Mouse (Mus musculus) ES-Bruce4 (cell line): ENCODE data around the gene Bcl11a. TPM values are rescaled to one million over a fixed set of nuclear protein-coding genes. Genes with fewer than 3 reads are reported as not detected.

Experiments used
- H3K27ac ChIP-seq: 2 replicates; pipeline ENCODE4 v1.5.1; 2012; ENCODE audit warnings: low read length, inconsistent platforms; ENCODE audit not compliant: insufficient read depth
- H3K27me3 ChIP-seq: 2 replicates; pipeline ENCODE4 v1.6.1; 2012; ENCODE audit warnings: mild to moderate bottlenecking, low read length, inconsistent platforms; ENCODE audit not compliant: control insufficient read depth, poor library complexity, insufficient read depth, severe bottlenecking
- H3K36me3 ChIP-seq: 2 replicates; pipeline ENCODE4 v1.6.1; 2012; ENCODE audit warnings: inconsistent platforms, mild to moderate bottlenecking, low read length, moderate library complexity; ENCODE audit not compliant: control insufficient read depth, poor library complexity, insufficient read depth, severe bottlenecking
- H3K4me1 ChIP-seq: one replicate; pipeline ENCODE4 v1.8.1; 2011; ENCODE audit warnings: low read length; ENCODE audit not compliant: control insufficient read depth, insufficient read depth
- H3K4me3 ChIP-seq: 2 replicates; pipeline ENCODE4 v1.5.1; 2011; ENCODE audit warnings: low read depth, mild to moderate bottlenecking, low read length
- H3K9ac ChIP-seq: 2 replicates; pipeline ENCODE4 v1.6.1; 2012; ENCODE audit warnings: low read depth, mild to moderate bottlenecking, inconsistent platforms; ENCODE audit not compliant: poor library complexity, severe bottlenecking
- H3K9me3 ChIP-seq: replicated peaks from 2 replicates; pipeline ENCODE4 v1.6.1; 2012; ENCODE audit warnings: mild to moderate bottlenecking, low read length, inconsistent platforms; ENCODE audit not compliant: control insufficient read depth, poor library complexity, insufficient read depth, severe bottlenecking
- CTCF ChIP-seq: IDR thresholded peaks from one replicate; pipeline ENCODE4 v1.8.1; 2011; ENCODE audit warnings: low read depth, low read length
- EP300 ChIP-seq: IDR thresholded peaks from 2 replicates; pipeline ENCODE4 v1.6.1; 2011; ENCODE audit warnings: low read depth, low read length; ENCODE audit not compliant: insufficient read depth
- POLR2A ChIP-seq: IDR thresholded peaks from one replicate; pipeline ENCODE4 v1.8.1; 2011; ENCODE audit warnings: low read length; ENCODE audit not compliant: insufficient read depth
- polyA plus RNA-seq: library from polyadenylated mRNA; stranded (reverse); fragments of >200 nt; gene quantifications from 2 replicates; pipeline ENCODE4 v1.2.4, GENCODE M21; 2011; ENCODE audit warnings: low read depth; ENCODE audit not compliant: missing spikeins, insufficient read depth, insufficient read length

Bcl11a gene
- polyA plus RNA-seq, 1 experiment = 0.36 TPM

DNA sequence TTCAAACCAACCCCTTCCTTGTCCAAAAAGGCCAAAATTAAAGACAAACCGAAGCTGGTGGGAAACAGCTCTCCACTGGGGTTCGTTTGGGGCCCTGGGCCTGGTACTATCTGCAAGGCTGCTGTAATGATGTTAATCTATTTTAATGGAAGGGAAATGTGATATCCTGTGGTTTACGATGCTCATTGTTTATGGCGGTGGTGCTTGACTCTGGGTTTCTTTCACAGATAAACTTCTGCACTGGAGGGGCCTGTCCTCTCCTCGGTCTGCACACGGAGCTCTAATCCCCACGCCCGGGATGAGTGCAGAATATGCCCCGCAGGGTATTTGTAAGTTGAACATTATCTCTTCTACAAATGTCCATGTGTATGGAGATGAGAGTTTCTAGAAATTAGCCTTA lies 80.2 kb downstream of the Bcl11a start:
- H3K36me3 ChIP-seq = no peaks in the 10 kb centered on the region
- no peak overlapping the region for H3K4me3 ChIP-seq
- H3K9ac ChIP-seq = no peak overlapping the region
- H3K9me3 ChIP-seq = no peaks in the 10 kb centered on the region
- H3K27me3 ChIP-seq = no peaks in the 10 kb centered on the region
- no peaks in the 10 kb centered on the region for H3K4me1 ChIP-seq
- TF ChIP-seq CTCF (no peak), POLR2A (no peak), EP300 (no peak)
- no peak overlapping the region for H3K27ac ChIP-seq

DNA sequence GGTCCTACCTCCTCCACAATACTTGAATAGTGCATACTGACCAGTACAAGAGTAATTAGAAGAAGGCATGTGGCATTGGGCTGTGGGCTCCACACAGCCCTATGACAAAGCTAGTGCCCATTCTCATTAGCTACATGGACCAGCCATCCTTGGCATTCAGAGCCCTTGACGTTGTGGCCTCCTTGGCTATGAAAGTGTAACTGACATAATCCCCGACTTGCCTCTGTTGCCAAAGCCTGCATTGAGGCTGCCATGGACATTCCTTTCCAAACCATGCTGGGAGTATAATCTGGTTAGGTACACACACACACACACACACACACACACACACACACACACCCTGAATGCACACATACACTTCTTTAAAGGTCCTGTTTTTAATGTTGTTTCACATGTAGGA lies 81.8 kb downstream of the Bcl11a start:
- H3K27ac ChIP-seq = no peak overlapping the region
- H3K36me3 ChIP-seq = no peaks in the 10 kb centered on the region
- H3K9me3 ChIP-seq = no peaks in the 10 kb centered on the region
- H3K4me1 ChIP-seq = no peaks in the 10 kb centered on the region
- no peak for TF ChIP-seq POLR2A
- no peak for TF ChIP-seq EP300
- no peak for TF ChIP-seq CTCF
- no peak overlapping the region for H3K9ac ChIP-seq
- H3K27me3 ChIP-seq = no peaks in the 10 kb centered on the region
- no peak overlapping the region for H3K4me3 ChIP-seq

DNA sequence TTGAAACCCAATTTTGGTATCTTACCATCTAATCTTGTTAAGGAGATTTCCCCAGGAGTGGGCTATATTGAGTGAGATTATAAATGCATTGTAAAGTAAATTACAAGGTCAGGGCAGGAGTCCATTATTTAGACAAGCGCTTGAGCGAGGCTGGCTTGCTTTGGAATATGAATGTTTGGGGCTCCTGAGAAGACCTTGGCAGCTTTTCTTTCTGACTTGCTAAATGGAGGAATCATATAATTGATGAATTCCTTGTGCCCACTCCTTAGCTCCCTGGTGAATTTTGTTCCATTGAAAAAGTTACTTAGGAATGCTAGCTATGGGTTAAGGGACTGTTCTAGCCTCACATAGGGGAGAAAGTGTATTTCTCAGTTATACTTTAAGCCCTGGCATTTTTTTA lies 83.6 kb downstream of the Bcl11a start:
- Histone ChIP-seq H3K9ac (no peak overlapping the region), H3K27me3 (no peaks in the 10 kb centered on the region), H3K9me3 (no peaks in the 10 kb centered on the region), H3K4me3 (no peak overlapping the region), H3K4me1 (no peaks in the 10 kb centered on the region), H3K36me3 (no peaks in the 10 kb centered on the region), H3K27ac (no peak overlapping the region)
- TF ChIP-seq CTCF (no peak), EP300 (no peak), POLR2A (no peak)

DNA sequence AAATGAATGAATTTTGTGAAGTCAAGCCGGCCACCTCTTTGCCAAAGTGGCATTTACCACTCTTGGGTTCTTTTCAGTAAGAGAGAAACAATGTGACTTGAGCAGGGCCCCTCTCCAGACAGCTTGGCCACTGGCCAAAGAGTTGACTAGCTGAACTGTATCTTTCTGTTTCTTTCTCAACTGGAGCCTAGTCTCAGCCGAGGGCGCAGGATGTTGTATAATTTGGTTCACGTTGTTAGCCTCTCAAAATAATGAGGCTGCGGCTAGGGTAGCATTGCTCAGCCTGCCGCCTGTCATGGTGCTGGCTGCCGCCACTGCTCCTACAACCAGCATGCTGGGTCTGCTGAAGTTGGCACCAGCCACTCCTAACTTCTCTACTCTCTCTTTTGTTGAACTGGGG lies 84.2 kb downstream of the Bcl11a start:
- no peaks in the 10 kb centered on the region for H3K4me1 ChIP-seq
- H3K9ac ChIP-seq = no peak overlapping the region
- H3K4me3 ChIP-seq = no peak overlapping the region
- H3K36me3 ChIP-seq = no peaks in the 10 kb centered on the region
- no peak overlapping the region for H3K27ac ChIP-seq
- no peaks in the 10 kb centered on the region for H3K9me3 ChIP-seq
- TF ChIP-seq EP300 (no peak), CTCF (no peak)
- no peaks in the 10 kb centered on the region for H3K27me3 ChIP-seq

DNA sequence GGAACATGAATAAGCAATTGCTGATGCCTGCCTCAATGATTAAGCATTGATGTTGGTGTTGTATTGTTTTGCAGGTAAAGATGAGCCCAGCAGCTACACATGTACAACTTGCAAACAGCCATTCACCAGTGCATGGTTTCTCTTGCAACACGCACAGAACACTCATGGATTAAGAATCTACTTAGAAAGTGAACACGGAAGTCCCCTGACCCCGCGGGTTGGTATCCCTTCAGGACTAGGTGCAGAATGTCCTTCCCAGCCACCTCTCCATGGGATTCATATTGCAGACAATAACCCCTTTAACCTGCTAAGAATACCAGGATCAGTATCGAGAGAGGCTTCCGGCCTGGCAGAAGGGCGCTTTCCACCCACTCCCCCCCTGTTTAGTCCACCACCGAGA lies 85.2 kb downstream of the Bcl11a start:
- TF ChIP-seq CTCF = no peak
- no peak for TF ChIP-seq EP300
- TF ChIP-seq POLR2A = no peak
- H3K36me3 ChIP-seq = no peaks in the 10 kb centered on the region

DNA sequence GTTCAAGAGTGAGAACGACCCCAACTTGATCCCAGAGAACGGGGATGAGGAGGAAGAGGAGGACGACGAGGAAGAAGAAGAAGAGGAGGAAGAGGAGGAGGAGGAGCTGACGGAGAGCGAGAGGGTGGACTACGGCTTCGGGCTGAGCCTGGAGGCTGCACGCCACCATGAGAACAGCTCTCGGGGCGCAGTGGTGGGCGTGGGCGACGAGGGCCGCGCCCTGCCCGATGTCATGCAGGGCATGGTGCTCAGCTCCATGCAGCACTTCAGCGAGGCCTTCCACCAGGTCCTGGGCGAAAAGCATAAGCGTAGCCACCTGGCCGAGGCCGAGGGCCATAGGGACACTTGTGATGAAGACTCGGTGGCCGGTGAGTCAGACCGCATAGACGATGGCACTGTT lies 86.2 kb downstream of the Bcl11a start:
- H3K36me3 ChIP-seq = no peaks in the 10 kb centered on the region
- no peak for TF ChIP-seq CTCF
- no peak for TF ChIP-seq EP300
- TF ChIP-seq POLR2A = no peak
- H3K27me3 ChIP-seq = no peaks in the 10 kb centered on the region
- H3K4me1 ChIP-seq = no peaks in the 10 kb centered on the region
- peak overlapping the region; percentile 6; the same call in 1 of the 2 replicates for H3K9ac ChIP-seq
- no peak overlapping the region for H3K27ac ChIP-seq
- peak overlapping the region; percentile 43 for H3K4me3 ChIP-seq
- H3K9me3 ChIP-seq = no peaks in the 10 kb centered on the region

More for the DNA sequence above, 85.2 kb downstream of the Bcl11a start:
- no peaks in the 10 kb centered on the region for H3K9me3 ChIP-seq
- H3K4me3 ChIP-seq = no peak overlapping the region
- no peak overlapping the region for H3K27ac ChIP-seq
- no peak overlapping the region for H3K9ac ChIP-seq
- H3K27me3 ChIP-seq = no peaks in the 10 kb centered on the region
- no peaks in the 10 kb centered on the region for H3K4me1 ChIP-seq
